Mouse (Mus musculus) megakaryocyte, embryonic 14.5 days (primary cell): Measurements from ENCODE around the gene Sept9.

Experiments
- FLI1 ChIP-seq: IDR thresholded peaks from 2 replicates; pipeline ENCODE4 v1.6.1; 2012; ENCODE audit warnings: low read length, inconsistent platforms, mixed read lengths
- GATA1 ChIP-seq: IDR thresholded peaks from 3 replicates; pipeline ENCODE4 v1.6.1; 2012; ENCODE audit warnings: mixed read lengths, low read length, inconsistent platforms, borderline replicate concordance

- TF ChIP-seq FLI1 = no peak
- TF ChIP-seq GATA1 = no peak
Observed at GRCm38 (mm10) chr11:117316441-117317331, 117.2 kb downstream of the Sept9 start.
